Mouse (Mus musculus): ENCODE measurements around the gene Tesk1. TPM values are rescaled to one million over a fixed set of nuclear protein-coding genes. Genes with fewer than 3 reads are reported as not detected.

The Tesk1 gene
- total and polyA plus RNA-seq, 3 experiments: 1.9 to 6.0 (median 4.5) TPM

- peaks cover 4 to 25% of the 10 kb centered on the region in 2 experiments for H3K36me3 ChIP-seq (replicated peaks in 1 of 2; ENCODE audit: control insufficient read depth in 1 of 2, insufficient read depth in 1 of 2, low read length in 1 of 2)
- TF ChIP-seq ZNF384 (IDR thresholded peaks at IDR 0.05; ENCODE audit: low read depth, low read length) (0 out of 2 replicates have a peak, but pooled peaks have one; percentile 13), RCOR1 (conservative IDR thresholded peaks at IDR 0.05; ENCODE audit: low read depth, low read length) (peak; percentile 70; the same call in 1 of the 2 replicates), HCFC1 (IDR thresholded peaks at IDR 0.05; ENCODE audit: low read depth, low read length) (peak; percentile 7; the same call in 1 of the 2 replicates), CHD2 (IDR thresholded peaks at IDR 0.05; ENCODE audit: low read length) (peak; percentile 65; the same call in 1 of the 2 replicates), SIN3A (IDR thresholded peaks at IDR 0.05; ENCODE audit: low read length) (peak; percentile 34; the same call in 1 of the 2 replicates), ETS1 (conservative IDR thresholded peaks at IDR 0.05; ENCODE audit: low read depth, low read length) (no peak), UBTF (IDR thresholded peaks at IDR 0.05; ENCODE audit: low read depth, low read length) (no peak), CTCF (conservative IDR thresholded peaks at IDR 0.05 in 1 of 2, IDR thresholded peaks at IDR 0.05 in 1 of 2; ENCODE audit: low read depth in 2 of 2, low read length in 2 of 2) (no peak), KAT2A (IDR thresholded peaks at IDR 0.05; ENCODE audit: insufficient replicate concordance, low read length) (no peak), TCF12 (IDR thresholded peaks at IDR 0.05; ENCODE audit: low read depth, low read length) (0 out of 2 replicates have a peak, but pooled peaks have one; percentile 3), CHD1 (IDR thresholded peaks at IDR 0.05; ENCODE audit: low read depth, low read length) (no peak), MAZ (IDR thresholded peaks at IDR 0.05; ENCODE audit: low read depth, low read length) (peak; percentile 83; the same call in 1 of the 2 replicates), JUN (IDR thresholded peaks at IDR 0.05; ENCODE audit: insufficient read depth, low read depth, low read length) (no peak)
- in situ Hi-C loops (cut with MboI; ENCODE audit: low pct_ligation_motif_present, low pct_unique_long_range_greater_than_20kb, low sequenced_read_pairs): no loop called here
- H3K79me2 ChIP-seq (replicated peaks; ENCODE audit: control insufficient read depth, extremely low read depth, insufficient read depth, poor library complexity, severe bottlenecking): no peaks in the 10 kb centered on the region
- H3K4me2 ChIP-seq (ENCODE audit: insufficient read depth, low read depth, poor library complexity, severe bottlenecking): peak overlapping the region; percentile 35
- H3K4me1 ChIP-seq (ENCODE audit: control insufficient read depth in 1 of 2, insufficient read depth in 2 of 2): peaks cover 0 to 11% of the 10 kb centered on the region in 2 experiments; a peak in 2 of 4 replicates
- H3K4me3 ChIP-seq (replicated peaks in 1 of 3; ENCODE audit: low read depth in 2 of 3, low read length in 2 of 3, poor library complexity in 1 of 3): no peak overlapping the region
- H3K9me3 ChIP-seq (replicated peaks; ENCODE audit: low read length): peaks cover 6% of the 10 kb centered on the region
- H3K9ac ChIP-seq (ENCODE audit: insufficient read depth, low read depth): no peak overlapping the region
- dilution Hi-C loops (cut with MboI; ENCODE audit: extremely low pct_ligation_motif_present, extremely low pct_unique_long_range_greater_than_20kb, low sequenced_read_pairs): no loop called here
- H3K27ac ChIP-seq (ENCODE audit: insufficient read depth, low read depth): no peak overlapping the region
- peak; percentile 28 for DNase-seq (ENCODE audit: extremely low read depth)
- peaks cover 2% of the 10 kb centered on the region for H3K27me3 ChIP-seq (replicated peaks)
Measured at GRCm38 (mm10) chr4:43492101-43492820, 50.5 kb downstream of the Tesk1 start.

- peak; percentile 95 for DNase-seq (ENCODE audit: extremely low read depth)
- no peaks in the 10 kb centered on the region for H3K79me2 ChIP-seq (replicated peaks; ENCODE audit: control insufficient read depth, extremely low read depth, insufficient read depth, poor library complexity, severe bottlenecking)
- in situ Hi-C loops (cut with MboI; ENCODE audit: low pct_ligation_motif_present, low pct_unique_long_range_greater_than_20kb, low sequenced_read_pairs): no loop called here
- peak within 1 kb of the TSS; percentile 8; the same call in 1 of the 2 replicates for H3K27ac ChIP-seq (ENCODE audit: insufficient read depth, low read depth)
- peak within 1 kb of the TSS; percentile 60 for H3K4me2 ChIP-seq (ENCODE audit: insufficient read depth, low read depth, poor library complexity, severe bottlenecking)
- H3K4me3 ChIP-seq (replicated peaks in 1 of 3; ENCODE audit: low read depth in 2 of 3, low read length in 2 of 3, poor library complexity in 1 of 3): peak within 1 kb of the TSS; percentile 65 to 78 (median 73)
- peaks cover 0 to 11% of the 10 kb centered on the region in 2 experiments; a peak in 2 of 4 replicates for H3K4me1 ChIP-seq (ENCODE audit: control insufficient read depth in 1 of 2, insufficient read depth in 2 of 2)
- peaks cover 2% of the 10 kb centered on the region for H3K27me3 ChIP-seq (replicated peaks)
- peaks cover 4 to 30% of the 10 kb centered on the region in 2 experiments for H3K36me3 ChIP-seq (replicated peaks in 1 of 2; ENCODE audit: control insufficient read depth in 1 of 2, insufficient read depth in 1 of 2, low read length in 1 of 2)
- dilution Hi-C loops (cut with MboI; ENCODE audit: extremely low pct_ligation_motif_present, extremely low pct_unique_long_range_greater_than_20kb, low sequenced_read_pairs): no loop called here
- H3K9me3 ChIP-seq (replicated peaks; ENCODE audit: low read length): peaks cover 6% of the 10 kb centered on the region
- H3K9ac ChIP-seq (ENCODE audit: insufficient read depth, low read depth): peak within 1 kb of the TSS; percentile 78
- peak; percentile 96 for TF ChIP-seq BHLHE40 (IDR thresholded peaks at IDR 0.05; ENCODE audit: low read depth, low read length)
- no peak for TF ChIP-seq ZC3H11A (IDR thresholded peaks at IDR 0.05; ENCODE audit: low read depth, low read length)
- no peak for TF ChIP-seq RAD21 (IDR thresholded peaks at IDR 0.05; ENCODE audit: low read depth, low read length)
- peak; percentile 79; the same call in 1 of the 2 replicates for TF ChIP-seq E2F4 (IDR thresholded peaks at IDR 0.05; ENCODE audit: insufficient replicate concordance, low read depth, low read length)
- TF ChIP-seq CHD2 (IDR thresholded peaks at IDR 0.05; ENCODE audit: low read length): no peak
- TF ChIP-seq IRF4 (IDR thresholded peaks at IDR 0.05; ENCODE audit: low read depth, low read length): peak; percentile 64; the same call in 1 of the 2 replicates
- TF ChIP-seq MYC (IDR thresholded peaks at IDR 0.05; ENCODE audit: low read depth, low read length): peak; percentile 79
- peak; percentile 56; the same call in 1 of the 2 replicates for TF ChIP-seq HCFC1 (IDR thresholded peaks at IDR 0.05; ENCODE audit: low read depth, low read length)
- TF ChIP-seq ETS1 (conservative IDR thresholded peaks at IDR 0.05; ENCODE audit: low read depth, low read length): peak; percentile 78; the same call in 1 of the 2 replicates
- TF ChIP-seq MEF2A (IDR thresholded peaks at IDR 0.05; ENCODE audit: borderline replicate concordance, low read depth, low read length): peak; percentile 86
- TF ChIP-seq NRF1 (IDR thresholded peaks at IDR 0.05; ENCODE audit: low read depth, low read length): peak; percentile 47
- TF ChIP-seq MXI1 (IDR thresholded peaks at IDR 0.05; ENCODE audit: low read depth, low read length): peak; percentile 82; the same call in 1 of the 2 replicates
- no peak for TF ChIP-seq CTCF (conservative IDR thresholded peaks at IDR 0.05 in 1 of 2, IDR thresholded peaks at IDR 0.05 in 1 of 2; ENCODE audit: low read depth in 2 of 2, low read length in 2 of 2)
- peak; percentile 96 for TF ChIP-seq MAFK (IDR thresholded peaks at IDR 0.05; ENCODE audit: insufficient replicate concordance, low read length)
- no peak; the same call in 1 of the 2 replicates for TF ChIP-seq USF2 (conservative IDR thresholded peaks at IDR 0.05; ENCODE audit: low read depth, low read length)
- TF ChIP-seq GABPA (IDR thresholded peaks at IDR 0.05; ENCODE audit: insufficient replicate concordance, low read depth, low read length): no peak
- TF ChIP-seq ZMIZ1 (IDR thresholded peaks at IDR 0.05; ENCODE audit: low read depth, low read length): peak; percentile 66; the same call in 1 of the 2 replicates
- TF ChIP-seq PAX5 (IDR thresholded peaks at IDR 0.05; ENCODE audit: low read length): no peak
- TF ChIP-seq MAX (IDR thresholded peaks at IDR 0.05; ENCODE audit: low read length): peak; percentile 83
- 0 out of 2 replicates have a peak, but pooled peaks have one; percentile 30 for TF ChIP-seq NELFE (IDR thresholded peaks at IDR 0.05; ENCODE audit: low read depth, low read length)
Measured at GRCm38 (mm10) chr4:43492821-43493185, 51.1 kb downstream of the Tesk1 start, which contains the start of gene Ccdc107. Ccdc107 (plus strand) TSS chr4:43492900.
